17 mouse cellular contexts compared by ENCODE assay signal in genomic region chr7:123338351-123338750, GRCm38 (mm10). TPM values are rescaled to one million over a fixed set of nuclear protein-coding genes. Genes with fewer than 3 reads are reported as not detected.
DNase-seq lines count a peak whose midpoint lies in the region; ATAC-seq and TF ChIP-seq lines count a peak whose summit lies in the region.
"Had no signal": no experiment of that assay in that cellular context is flagged by ENCODE, and none has a peak within 500 bp of the region (broad histone marks: within the 10 kb centered on the region; RNA-seq: fewer than 3 reads in every experiment).

No protein-coding gene starts in this region.

- no peak overlapping the region for H3K27ac ChIP-seq in midbrain, embryonic 13.5 days
- H3K27ac ChIP-seq: embryonic facial prominence, embryonic 12.5 days; forebrain, embryonic 13.5 days; hindbrain, embryonic 12.5 days; limb, embryonic 12.5 days had no signal

- no peak overlapping the region for H3K4me3 ChIP-seq in lung, adult 2 months (replicated peaks; ENCODE audit: extremely low read depth, low read depth, low read length)
- H3K4me3 ChIP-seq in midbrain, embryonic 13.5 days (replicated peaks): no peak overlapping the region
- H3K4me3 ChIP-seq: embryonic facial prominence, embryonic 12.5 days; forebrain, embryonic 13.5 days; hindbrain, embryonic 12.5 days; limb, embryonic 12.5 days had no signal

- no peak for TF ChIP-seq POLR2A in lung, adult 2 months (IDR thresholded peaks at IDR 0.05; ENCODE audit: borderline replicate concordance, extremely low read depth, low read depth, low read length)

- TF ChIP-seq CTCF in lung, adult 2 months (IDR thresholded peaks at IDR 0.05; ENCODE audit: insufficient read depth, low read length): peak; percentile 37; the same call in 1 of the 2 replicates

- no peak overlapping the region for H3K4me2 ChIP-seq in midbrain, embryonic 13.5 days (replicated peaks)
- H3K4me2 ChIP-seq: embryonic facial prominence, embryonic 12.5 days; forebrain, embryonic 13.5 days; hindbrain, embryonic 12.5 days; limb, embryonic 12.5 days had no signal

- peaks cover 46% of the 10 kb centered on the region for H3K4me1 ChIP-seq in lung, adult 2 months (ENCODE audit: control insufficient read depth, insufficient read depth, low read length)
- peaks cover 24% of the 10 kb centered on the region for H3K4me1 ChIP-seq in midbrain, embryonic 13.5 days (replicated peaks)

- ATAC-seq in monocyte, adult 5-6 weeks (replicated peaks; ENCODE audit: insufficient number of reproducible peaks, low FRiP score, low TSS enrichment, poor library complexity, severe bottlenecking): peak; percentile 23
- no peak for ATAC-seq in midbrain, embryonic 13.5 days
- ATAC-seq: forebrain, embryonic 13.5 days; midbrain, embryonic 16.5 days had no signal

- no peaks in the 10 kb centered on the region for H3K9me3 ChIP-seq in midbrain, embryonic 13.5 days
- H3K9me3 ChIP-seq: embryonic facial prominence, embryonic 12.5 days; forebrain, embryonic 13.5 days; hindbrain, embryonic 12.5 days; limb, embryonic 12.5 days had no signal

- no peak overlapping the region for H3K9ac ChIP-seq in midbrain, embryonic 13.5 days (replicated peaks)
- H3K9ac ChIP-seq: embryonic facial prominence, embryonic 12.5 days; forebrain, embryonic 13.5 days; hindbrain, embryonic 12.5 days; limb, embryonic 12.5 days had no signal

- H3K27me3 ChIP-seq in midbrain, embryonic 13.5 days: no peaks in the 10 kb centered on the region
- H3K27me3 ChIP-seq: embryonic facial prominence, embryonic 12.5 days; forebrain, embryonic 13.5 days; hindbrain, embryonic 12.5 days; limb, embryonic 12.5 days had no signal

- peak; percentile 12 to 27 for DNase-seq in adrenal gland, postnatal 36 days
- DNase-seq in adrenal gland, postnatal 4 days (ENCODE audit: low spot score in 2 of 2): no peak
- DNase-seq in lung, adult 2 months: no peak
- no peak for DNase-seq in lung, postnatal 25 days (ENCODE audit: low spot score)
- peak; percentile 43 to 76 for DNase-seq in kidney, postnatal 25 days
- no peak for DNase-seq in testis, postnatal 14 days (ENCODE audit: low spot score)
- DNase-seq: adrenal gland, postnatal 10 days; cerebellum, adult 2 months; gastrocnemius, postnatal 14 days; layer of hippocampus, adult 9-11 months had no signal

- H3K36me3 ChIP-seq in midbrain, embryonic 13.5 days: no peaks in the 10 kb centered on the region
- H3K36me3 ChIP-seq: embryonic facial prominence, embryonic 12.5 days; hindbrain, embryonic 12.5 days; limb, embryonic 12.5 days had no signal

- WGBS in lung, adult 2 months: 47% methylated on average over 8 of the region's 8 CpGs
- 62% methylated on average over 8 of the region's 8 CpGs for WGBS in midbrain, embryonic 13.5 days

RNA-seq across cellular contexts. Expression of gene Lcmt1, which starts 31.2 kb away (rescaled TPM):
- 10 to 100 TPM; 24.9 to 29.4 TPM for total RNA-seq in adrenal gland, postnatal 36 days (2021)
- 10 to 100 TPM; 34.0 to 35.7 TPM for total RNA-seq in adrenal gland, postnatal 4 days (2021)
- polyA plus RNA-seq in lung, adult 2 months (2012; rRNA removed): 15.2 and 17.8 TPM in 2 replicates
- total RNA-seq in monocyte, adult 5-6 weeks (2017): 19.3 to 26.6 TPM (median 21.5 TPM) in 3 replicates
- 85.3 and 89.9 TPM in 2 replicates for polyA plus RNA-seq in midbrain, embryonic 13.5 days (2015; fragmentation: Nextera tagmentation; extraction: Ambion mirVana)

RNA-seq across cellular contexts. Expression of gene Arhgap17, which starts 31.4 kb away (rescaled TPM):
- total RNA-seq in adrenal gland, postnatal 36 days (2021): 10 to 100 TPM; 57.7 to 73.3 TPM
- total RNA-seq in adrenal gland, postnatal 4 days (2021): 10 to 100 TPM; 43.5 to 54.8 TPM
- polyA plus RNA-seq in lung, adult 2 months (2012; rRNA removed): 28.5 and 35.3 TPM in 2 replicates
- total RNA-seq in monocyte, adult 5-6 weeks (2017): 32.6 to 77.7 TPM (median 39.3 TPM) in 3 replicates
- polyA plus RNA-seq in midbrain, embryonic 13.5 days (2015; fragmentation: Nextera tagmentation; extraction: Ambion mirVana): 12.7 and 13.6 TPM in 2 replicates

Comparison
In these comparisons a context has a peak if more than half of its experiments do, and no peak if none do; other contexts are left out.
1. DNase-seq: peak in adrenal gland, postnatal 36 days (2 of 2) and kidney, postnatal 25 days (2 of 2); none in adrenal gland, postnatal 4 days (0 of 2), lung, adult 2 months (single experiment), lung, postnatal 25 days (single experiment) and testis, postnatal 14 days (single experiment).